ENCODE assay signal across 10 mouse cellular contexts in genomic region chr12:119357418-119358241, GRCm38 (mm10). TPM values are rescaled to one million over a fixed set of nuclear protein-coding genes. Genes with fewer than 3 reads are reported as not detected.
A peak's percentile ranks its signal among the peaks of the same experiment; 100 is the strongest.
DNase-seq lines count a peak whose midpoint lies in the region; ATAC-seq lines count a peak whose summit lies in the region.
"Had no signal": no experiment of that assay in that cellular context is flagged by ENCODE, and none has a peak within 500 bp of the region (broad histone marks: within the 10 kb centered on the region; RNA-seq: fewer than 3 reads in every experiment).

No protein-coding gene starts in this region.

- H3K9ac ChIP-seq in embryonic facial prominence, embryonic 11.5 days (replicated peaks; ENCODE audit: low read length): no peak overlapping the region
- H3K9ac ChIP-seq in hindbrain, embryonic 15.5 days: no peak overlapping the region

- ATAC-seq in embryonic facial prominence, embryonic 11.5 days (replicated peaks; ENCODE audit: insufficient number of reproducible peaks, low FRiP score, low TSS enrichment, low read depth): peak; percentile 78
- peak; percentile 78; the same call in 1 of the 2 replicates for ATAC-seq in hindbrain, embryonic 15.5 days (ENCODE audit: low FRiP score, low read depth)
- peak; percentile 82 for ATAC-seq in megakaryocyte, adult 5-6 weeks (ENCODE audit: poor library complexity, severe bottlenecking)
- ATAC-seq: activated CD4-positive, CD25-positive, alpha-beta regulatory T cell, adult 4 months had no signal

- DNase-seq in left cerebral cortex, adult 11 months (ENCODE audit: low spot score): peak; percentile 22
- DNase-seq in left cerebral cortex, postnatal 4 days: no peak
- peak; percentile 27 for DNase-seq in embryonic facial prominence, embryonic 11.5 days (ENCODE audit: low spot score)
- DNase-seq in cerebellum, adult 18-20 months: no peak
- DNase-seq in retina, postnatal 1 day: no peak
- no peak for DNase-seq in kidney, postnatal 4 days

- 39% methylated on average over 7 of the region's 7 CpGs for WGBS in embryonic facial prominence, embryonic 11.5 days
- 25% methylated on average over 7 of the region's 7 CpGs for WGBS in hindbrain, embryonic 15.5 days

- intact Hi-C loops in left cerebral cortex, postnatal 4 days (cut with DNase I): no loop called here

- H3K27ac ChIP-seq in embryonic facial prominence, embryonic 11.5 days (replicated peaks; ENCODE audit: low read depth, low read length): no peak overlapping the region
- no peak overlapping the region for H3K27ac ChIP-seq in hindbrain, embryonic 15.5 days (replicated peaks)

- H3K4me3 ChIP-seq in embryonic facial prominence, embryonic 11.5 days (ENCODE audit: low read depth, low read length): no peak overlapping the region
- H3K4me3 ChIP-seq in hindbrain, embryonic 15.5 days: no peak overlapping the region

- H3K4me2 ChIP-seq in embryonic facial prominence, embryonic 11.5 days (ENCODE audit: low read depth, low read length): no peak overlapping the region
- no peak overlapping the region for H3K4me2 ChIP-seq in hindbrain, embryonic 15.5 days
- H3K4me2 ChIP-seq: liver, embryonic 11.5 days had no signal

- H3K9me3 ChIP-seq in embryonic facial prominence, embryonic 11.5 days (replicated peaks; ENCODE audit: control insufficient read depth, low read length): no peaks in the 10 kb centered on the region
- no peaks in the 10 kb centered on the region for H3K9me3 ChIP-seq in hindbrain, embryonic 15.5 days

- no peaks in the 10 kb centered on the region for H3K36me3 ChIP-seq in embryonic facial prominence, embryonic 11.5 days (replicated peaks; ENCODE audit: control insufficient read depth, insufficient read depth, low read depth, low read length)
- no peaks in the 10 kb centered on the region for H3K36me3 ChIP-seq in hindbrain, embryonic 15.5 days

- no peaks in the 10 kb centered on the region for H3K27me3 ChIP-seq in embryonic facial prominence, embryonic 11.5 days (ENCODE audit: control insufficient read depth, insufficient read depth, low read length)
- H3K27me3 ChIP-seq in hindbrain, embryonic 15.5 days: no peaks in the 10 kb centered on the region

- no peaks in the 10 kb centered on the region for H3K4me1 ChIP-seq in embryonic facial prominence, embryonic 11.5 days (ENCODE audit: control insufficient read depth, insufficient read depth, low read length)
- no peaks in the 10 kb centered on the region for H3K4me1 ChIP-seq in hindbrain, embryonic 15.5 days (replicated peaks)

RNA-seq across cellular contexts. Expression of gene Macc1, which starts 43.6 kb away (rescaled TPM):
- total RNA-seq in left cerebral cortex, postnatal 4 days (2021): under 1 TPM in 1 of 2 experiments, not detected in 1; 0.08 TPM
- 0.81 and 1.1 TPM in 2 replicates for polyA plus RNA-seq in embryonic facial prominence, embryonic 11.5 days (2014; fragmentation: Nextera tagmentation; extraction: Ambion mirVana)
- polyA plus RNA-seq in hindbrain, embryonic 15.5 days (2015; fragmentation: Nextera tagmentation; extraction: Ambion mirVana): 0.04 TPM in 1 of 2 replicates, not detected in the other
- total RNA-seq in megakaryocyte, adult 5-6 weeks (2015): 0.05 TPM in 1 of 2 replicates, not detected in the other
- not detected in 2 replicates for total RNA-seq in megakaryocyte, adult 5-6 weeks (2017)
- polyA plus RNA-seq: activated CD4-positive, CD25-positive, alpha-beta regulatory T cell, adult 4 months had no signal

Comparison
In these comparisons a context has a peak if more than half of its experiments do, and no peak if none do; other contexts are left out.
1. DNase-seq: peak in left cerebral cortex, adult 11 months (single experiment) and embryonic facial prominence, embryonic 11.5 days (single experiment); none in left cerebral cortex, postnatal 4 days (single experiment), cerebellum, adult 18-20 months (0 of 2), retina, postnatal 1 day (single experiment) and kidney, postnatal 4 days (0 of 2).
2. Peak in every context shown above with its lines, with median percentiles within 50 percentile points of each other: ATAC-seq.